Mouse (Mus musculus): ENCODE results near the gene Atrx. TPM values are rescaled to one million over a fixed set of nuclear protein-coding genes. Genes with fewer than 3 reads are reported as not detected.

The Atrx gene
- polyA plus RNA-seq (2012): 18.9 and 25.1 TPM in 2 replicates

GRCm38 (mm10) chrX:105928861-105929477 lies at the start of gene Atrx:
Gene Atrx (minus strand): TSS chrX:105929403.
- no peak for TF ChIP-seq GATA1 (IDR thresholded peaks at IDR 0.05; ENCODE audit: low read length)

GRCm38 (mm10) chrX:105953999-105954398 lies 24.8 kb upstream of the Atrx start:
- TF ChIP-seq GATA1 (IDR thresholded peaks at IDR 0.05; ENCODE audit: low read length): no peak

- no peak for TF ChIP-seq GATA1 (IDR thresholded peaks at IDR 0.05; ENCODE audit: low read length)
Observed at GRCm38 (mm10) chrX:105946357-105946756, 17.2 kb upstream of the Atrx start.

GRCm38 (mm10) chrX:105939245-105939644 lies 10.0 kb upstream of the Atrx start:
- no peak for TF ChIP-seq GATA1 (IDR thresholded peaks at IDR 0.05; ENCODE audit: low read length)

GRCm38 (mm10) chrX:105937736-105938135 lies 8.5 kb upstream of the Atrx start:
- no peak for TF ChIP-seq GATA1 (IDR thresholded peaks at IDR 0.05; ENCODE audit: low read length)

GRCm38 (mm10) chrX:105934341-105934740 lies 5.1 kb upstream of the Atrx start:
- no peak for TF ChIP-seq GATA1 (IDR thresholded peaks at IDR 0.05; ENCODE audit: low read length)

GRCm38 (mm10) chrX:105929478-105930038 lies 355 bp upstream of the Atrx start:
- no peak for TF ChIP-seq GATA1 (IDR thresholded peaks at IDR 0.05; ENCODE audit: low read length)

GRCm38 (mm10) chrX:105927941-105928860 lies 1.0 kb downstream of the Atrx start:
- TF ChIP-seq GATA1 (IDR thresholded peaks at IDR 0.05; ENCODE audit: low read length): no peak

GRCm38 (mm10) chrX:105926121-105926735 lies 3.0 kb downstream of the Atrx start:
- no peak for TF ChIP-seq GATA1 (IDR thresholded peaks at IDR 0.05; ENCODE audit: low read length)

GRCm38 (mm10) chrX:105924326-105925070 lies 4.7 kb downstream of the Atrx start:
- no peak for TF ChIP-seq GATA1 (IDR thresholded peaks at IDR 0.05; ENCODE audit: low read length)

- no peak for TF ChIP-seq GATA1 (IDR thresholded peaks at IDR 0.05; ENCODE audit: low read length)
Observed at GRCm38 (mm10) chrX:105923896-105924295, 5.3 kb downstream of the Atrx start.

- no peak for TF ChIP-seq GATA1 (IDR thresholded peaks at IDR 0.05; ENCODE audit: low read length)
Observed at GRCm38 (mm10) chrX:105921421-105921820, 7.8 kb downstream of the Atrx start.

GRCm38 (mm10) chrX:105911728-105912127 lies 17.5 kb downstream of the Atrx start:
- TF ChIP-seq GATA1 (IDR thresholded peaks at IDR 0.05; ENCODE audit: low read length): no peak

- no peak for TF ChIP-seq GATA1 (IDR thresholded peaks at IDR 0.05; ENCODE audit: low read length)
Observed at GRCm38 (mm10) chrX:105901611-105902010, 27.6 kb downstream of the Atrx start.

- no peak for TF ChIP-seq GATA1 (IDR thresholded peaks at IDR 0.05; ENCODE audit: low read length)
Observed at GRCm38 (mm10) chrX:105886921-105887320, 42.3 kb downstream of the Atrx start.
